12 mouse cellular contexts compared by ENCODE assay signal in genomic region chr9:29103993-29104392, GRCm38 (mm10).
A peak's percentile ranks its signal among the peaks of the same experiment; 100 is the strongest.
DNase-seq lines count a peak whose midpoint lies in the region; ATAC-seq and TF ChIP-seq lines count a peak whose summit lies in the region.
"Had no signal": no experiment of that assay in that cellular context is flagged by ENCODE, and none has a peak within 500 bp of the region (broad histone marks: within the 10 kb centered on the region; RNA-seq: fewer than 3 reads in every experiment).

No protein-coding gene starts in this region.

- DNase-seq in layer of hippocampus, adult 11-12 months (ENCODE audit: low spot score) = peak; percentile 38
- DNase-seq in layer of hippocampus, adult 9-10 months (ENCODE audit: low spot score) = no peak
- peak; percentile 94 for DNase-seq in cerebellum, adult 11-12 months
- DNase-seq in layer of hippocampus, adult 8-10 months (ENCODE audit: low spot score in 2 of 2) = peak; percentile 20 to 54
- no peak for DNase-seq in lung, postnatal 0 days (ENCODE audit: low spot score)
- DNase-seq in thymus, postnatal 25 days = no peak
- DNase-seq: kidney, postnatal 25 days; lung, postnatal 36 days had no signal

- H3K4me3 ChIP-seq in forebrain, embryonic 15.5 days = no peak overlapping the region
- H3K4me3 ChIP-seq in lung, postnatal 0 days (ENCODE audit: low read depth, low read length) = no peak overlapping the region
- H3K4me3 ChIP-seq: embryonic facial prominence, embryonic 12.5 days; hindbrain, embryonic 13.5 days; limb, embryonic 15.5 days had no signal

- WGBS in forebrain, embryonic 15.5 days = 24% methylated on average over 6 of the region's 6 CpGs
- 39% methylated on average over 6 of the region's 6 CpGs for WGBS in lung, postnatal 0 days

- no peaks in the 10 kb centered on the region for H3K36me3 ChIP-seq in forebrain, embryonic 15.5 days
- no peaks in the 10 kb centered on the region for H3K36me3 ChIP-seq in lung, postnatal 0 days (ENCODE audit: insufficient read depth, low read length)
- H3K36me3 ChIP-seq: embryonic facial prominence, embryonic 12.5 days; hindbrain, embryonic 13.5 days; limb, embryonic 15.5 days had no signal

- H3K9ac ChIP-seq in forebrain, embryonic 15.5 days (replicated peaks) = no peak overlapping the region
- H3K9ac ChIP-seq in lung, postnatal 0 days (replicated peaks; ENCODE audit: low read depth) = no peak overlapping the region
- H3K9ac ChIP-seq: embryonic facial prominence, embryonic 12.5 days; hindbrain, embryonic 13.5 days; limb, embryonic 15.5 days had no signal

- peak; percentile 96 for ATAC-seq in forebrain, embryonic 15.5 days (replicated peaks)
- ATAC-seq in lung, postnatal 0 days = no peak

- no peaks in the 10 kb centered on the region for H3K9me3 ChIP-seq in forebrain, embryonic 15.5 days
- no peaks in the 10 kb centered on the region for H3K9me3 ChIP-seq in lung, postnatal 0 days (ENCODE audit: low read length)
- H3K9me3 ChIP-seq: embryonic facial prominence, embryonic 12.5 days; hindbrain, embryonic 13.5 days; limb, embryonic 15.5 days had no signal

- H3K4me2 ChIP-seq in forebrain, embryonic 15.5 days (replicated peaks) = no peak overlapping the region
- H3K4me2 ChIP-seq in lung, postnatal 0 days (replicated peaks; ENCODE audit: low read depth, low read length) = no peak overlapping the region
- H3K4me2 ChIP-seq: embryonic facial prominence, embryonic 12.5 days; hindbrain, embryonic 13.5 days; limb, embryonic 15.5 days had no signal

- H3K27ac ChIP-seq in forebrain, embryonic 15.5 days (replicated peaks) = peak overlapping the region; percentile 69
- no peak overlapping the region for H3K27ac ChIP-seq in lung, postnatal 0 days (ENCODE audit: low read length)
- H3K27ac ChIP-seq: embryonic facial prominence, embryonic 12.5 days; hindbrain, embryonic 13.5 days; limb, embryonic 15.5 days had no signal

- TF ChIP-seq CTCF in lung, postnatal 0 days (IDR thresholded peaks at IDR 0.05) = no peak

- peaks cover 9% of the 10 kb centered on the region; the same call in 1 of the 2 replicates for H3K4me1 ChIP-seq in forebrain, embryonic 15.5 days
- H3K4me1 ChIP-seq in lung, postnatal 0 days (ENCODE audit: insufficient read depth, low read depth, low read length) = no peaks in the 10 kb centered on the region
- H3K4me1 ChIP-seq: embryonic facial prominence, embryonic 12.5 days; limb, embryonic 15.5 days had no signal

- no peaks in the 10 kb centered on the region for H3K27me3 ChIP-seq in forebrain, embryonic 15.5 days
- no peaks in the 10 kb centered on the region for H3K27me3 ChIP-seq in lung, postnatal 0 days (replicated peaks; ENCODE audit: insufficient read depth, low read length)
- H3K27me3 ChIP-seq: embryonic facial prominence, embryonic 12.5 days; hindbrain, embryonic 13.5 days; limb, embryonic 15.5 days had no signal

- TF ChIP-seq EP300 in lung, postnatal 0 days (IDR thresholded peaks at IDR 0.05) = no peak

Comparison
In these comparisons a context has a peak if more than half of its experiments do, and no peak if none do; other contexts are left out.
1. DNase-seq: peak in layer of hippocampus, adult 11-12 months (single experiment), cerebellum, adult 11-12 months (single experiment) and layer of hippocampus, adult 8-10 months (2 of 2); none in layer of hippocampus, adult 9-10 months (single experiment), lung, postnatal 0 days (single experiment) and thymus, postnatal 25 days (single experiment).